Mouse (Mus musculus) bone marrow macrophage, adult 2 months (primary cell): ENCODE results near the gene Pglyrp2.

Experiments
- CTCF ChIP-seq: IDR thresholded peaks from 2 replicates; pipeline ENCODE4 v1.5.1; 2012; ENCODE audit warnings: low read depth, mild to moderate bottlenecking, low read length, moderate library complexity
- POLR2A ChIP-seq: IDR thresholded peaks from 2 replicates; pipeline ENCODE4 v1.6.1; 2012; ENCODE audit warnings: mild to moderate bottlenecking, low read depth, low read length, borderline replicate concordance

DNA sequence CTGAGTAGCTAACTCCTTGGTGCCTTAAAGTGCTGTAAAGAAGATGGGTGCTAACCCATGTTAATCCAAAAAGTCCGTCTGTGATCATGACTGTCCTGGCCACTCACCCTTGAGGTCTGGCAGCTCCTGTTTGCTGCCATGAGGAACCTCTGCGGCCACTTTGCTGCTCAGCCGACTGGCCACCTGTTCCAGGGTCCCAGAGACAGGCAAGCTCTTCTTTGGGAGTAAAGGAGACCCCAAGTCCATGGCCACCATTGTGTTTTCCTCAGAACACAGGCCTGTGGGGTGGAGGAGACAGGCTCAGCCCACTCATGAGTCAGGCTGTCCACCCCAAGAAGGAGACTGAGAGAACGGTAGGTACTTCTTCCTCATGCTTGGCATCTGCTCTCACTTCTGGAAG is 61.3 kb downstream of the Pglyrp2 start:
- TF ChIP-seq CTCF = no peak
- no peak for TF ChIP-seq POLR2A
